Mouse (Mus musculus) gastrocnemius, adult 2 months (tissue): ENCODE measurements around the gene Ddx24. TPM values are rescaled to one million over a fixed set of nuclear protein-coding genes. Genes with fewer than 3 reads are reported as not detected.

ENCODE experiments used
- DNase-seq: peaks from one replicate; pipeline ENCODE4 v3.0.0; 2022
- H3K27ac ChIP-seq: fragments of 200-600 bp; 2 replicates; pipeline ENCODE4 v1.8.1; 2022; ENCODE audit warnings: mild to moderate bottlenecking
- H3K4me3 ChIP-seq: fragments of 200-600 bp; 2 replicates; pipeline ENCODE4 v1.8.1; 2022; ENCODE audit warnings: mild to moderate bottlenecking, moderate library complexity
- CTCF ChIP-seq: fragments of 200-600 bp; IDR thresholded peaks from 2 replicates; pipeline ENCODE4 v1.8.1; 2022; ENCODE audit warnings: antibody characterized with exemption, mild to moderate bottlenecking, moderate library complexity
- intact Hi-C: fragments of 180-260 bp; cut with DNase I; formaldehyde crosslinking; loops from one replicate; pipeline ENCODE4 v1.15.1; 2025
- total RNA-seq, 2 experiments: library from RNA; stranded (reverse); gene quantifications; 2 replicates each; pipeline ENCODE4 v1.2.3; 2021

Gene Ddx24
- total RNA-seq, 2 experiments from 2014 or later: 75.2 to 83.5 TPM

- intact Hi-C loops: loop anchor here (1.0 kb wide), 1 partner anchor 66 kb away; no protein-coding TSS in a partner anchor
- DNase-seq: no peak
- TF ChIP-seq CTCF: no peak
- Histone ChIP-seq H3K4me3 (no peak overlapping the region), H3K27ac (0 out of 2 replicates have a peak overlapping the region, but pooled peaks have one; percentile 76)
Observed at GRCm38 (mm10) chr12:103426710-103427109, 1.1 kb upstream of the Ddx24 start.

DNA sequence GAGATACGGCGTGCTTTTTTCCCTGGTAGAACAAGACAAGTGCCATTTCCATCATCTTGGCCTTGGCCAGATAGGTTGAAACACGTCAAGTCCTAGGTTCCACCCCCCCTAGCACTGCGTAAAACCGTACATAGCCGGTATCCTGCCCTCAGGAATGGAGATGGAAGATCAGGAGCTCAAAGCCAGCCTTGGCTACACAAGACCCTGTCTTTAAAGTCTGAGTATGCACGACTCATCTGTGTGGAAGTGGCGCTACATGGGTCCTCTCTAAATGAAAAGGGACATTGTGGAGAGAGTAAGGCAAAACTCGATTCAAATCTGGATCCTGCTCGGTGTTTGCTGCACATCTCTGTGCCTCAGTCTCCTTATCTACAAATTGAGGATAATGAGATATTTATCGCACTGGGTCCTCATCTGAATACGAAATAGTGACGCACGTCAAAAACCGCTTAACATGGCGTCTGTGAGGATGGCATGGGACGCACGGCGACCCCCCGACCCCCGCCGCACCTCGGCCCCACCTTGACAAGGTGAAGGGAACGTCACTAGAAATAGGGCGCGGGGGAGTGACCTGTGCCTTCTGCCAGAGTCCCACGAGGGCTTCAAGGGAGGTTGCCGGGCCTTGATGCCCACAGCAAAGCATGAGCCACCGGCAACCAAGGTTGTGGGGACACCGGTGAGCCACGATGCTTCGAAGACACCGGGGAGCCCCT, 458 bp downstream of the Ddx24 start:
- intact Hi-C loops: no loop called here
- no peak for TF ChIP-seq CTCF
- no peak for DNase-seq
- Histone ChIP-seq H3K27ac (peak overlapping the region; percentile 97), H3K4me3 (peak overlapping the region; percentile 93)

GRCm38 (mm10) chr12:103408144-103408543, 17.5 kb downstream of the Ddx24 start:
- Histone ChIP-seq H3K4me3 (no peak overlapping the region), H3K27ac (no peak overlapping the region)
- intact Hi-C loops: no loop called here
- no peak for DNase-seq
- no peak for TF ChIP-seq CTCF

GRCm38 (mm10) chr12:103407720-103408119, 17.9 kb downstream of the Ddx24 start, which contains the start of gene 9330161L09Rik:
9330161L09Rik (minus strand) TSS chr12:103407820.
- no peak within 1 kb of the TSS for H3K4me3 ChIP-seq
- no peak within 1 kb of the TSS for H3K27ac ChIP-seq
- intact Hi-C loops: no loop called here
- no peak for DNase-seq
- no peak for TF ChIP-seq CTCF

DNA sequence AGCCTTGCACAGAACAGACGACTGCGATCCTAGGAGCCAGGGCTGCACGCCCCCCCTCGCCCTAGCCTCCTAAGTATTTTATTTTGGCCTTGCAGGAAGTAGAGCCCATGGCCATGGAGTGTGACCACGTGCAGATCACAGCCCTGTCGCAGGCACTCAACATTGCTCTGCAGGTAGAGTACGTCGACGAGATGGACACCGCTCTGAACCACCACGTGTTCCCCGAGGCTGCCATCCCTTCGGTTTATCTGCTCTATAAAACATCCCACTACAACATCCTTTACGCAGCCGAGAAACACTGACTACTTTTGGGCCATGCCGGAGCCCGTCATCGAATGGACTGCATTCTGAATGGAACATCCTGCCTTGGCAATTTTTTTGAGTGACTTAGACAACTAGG, 21.5 kb downstream of the Ddx24 start:
- Histone ChIP-seq H3K4me3 (no peak overlapping the region), H3K27ac (no peak overlapping the region)
- intact Hi-C loops: no loop called here
- TF ChIP-seq CTCF: no peak
- no peak for DNase-seq

GRCm38 (mm10) chr12:103396751-103397150, 28.9 kb downstream of the Ddx24 start:
- H3K27ac ChIP-seq: no peak overlapping the region
- H3K4me3 ChIP-seq: no peak overlapping the region
- DNase-seq: peak; percentile 22
- no peak for TF ChIP-seq CTCF
- intact Hi-C loops: no loop called here

DNA sequence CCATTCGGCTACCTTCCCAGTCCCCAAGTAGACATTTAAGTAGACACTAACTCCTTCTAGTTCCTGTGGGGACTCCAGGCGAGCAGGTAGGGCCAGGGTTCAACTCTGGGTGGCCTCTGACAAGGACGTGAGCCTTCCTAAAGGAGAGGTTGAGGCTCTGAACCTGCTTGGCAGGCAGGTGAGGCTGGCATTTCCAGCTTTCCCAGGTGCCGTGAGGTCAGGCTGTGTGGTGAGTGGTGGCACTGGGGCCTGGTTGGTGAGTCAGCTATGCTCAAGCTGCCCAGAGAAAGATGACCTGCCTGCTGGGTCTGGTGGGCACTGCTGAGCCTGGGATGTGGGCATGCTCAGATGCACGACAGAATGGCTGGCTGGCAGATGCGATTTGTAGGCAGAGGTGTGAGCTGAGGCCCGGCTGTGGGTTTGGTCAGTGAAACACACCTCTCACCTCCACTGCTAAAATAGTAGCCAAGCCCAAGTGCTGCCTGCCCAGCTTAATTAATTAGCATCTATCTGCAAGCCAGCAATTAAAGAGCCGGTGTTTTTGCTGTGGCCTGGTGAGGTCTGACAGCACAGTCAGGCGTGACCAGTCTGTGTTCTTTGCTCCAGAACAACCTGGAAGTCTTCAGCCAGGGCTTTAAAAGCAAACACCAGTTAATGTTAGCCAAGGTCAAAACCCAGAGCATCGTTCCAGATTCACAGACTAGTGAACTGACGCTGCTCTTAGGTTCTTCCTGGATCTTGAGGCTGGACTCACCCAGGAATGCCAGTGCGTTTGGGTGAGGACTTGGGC, 29.9 kb downstream of the Ddx24 start:
- H3K27ac ChIP-seq: no peak overlapping the region
- H3K4me3 ChIP-seq: no peak overlapping the region
- TF ChIP-seq CTCF: no peak
- DNase-seq: no peak
- intact Hi-C loops: no loop called here

DNA sequence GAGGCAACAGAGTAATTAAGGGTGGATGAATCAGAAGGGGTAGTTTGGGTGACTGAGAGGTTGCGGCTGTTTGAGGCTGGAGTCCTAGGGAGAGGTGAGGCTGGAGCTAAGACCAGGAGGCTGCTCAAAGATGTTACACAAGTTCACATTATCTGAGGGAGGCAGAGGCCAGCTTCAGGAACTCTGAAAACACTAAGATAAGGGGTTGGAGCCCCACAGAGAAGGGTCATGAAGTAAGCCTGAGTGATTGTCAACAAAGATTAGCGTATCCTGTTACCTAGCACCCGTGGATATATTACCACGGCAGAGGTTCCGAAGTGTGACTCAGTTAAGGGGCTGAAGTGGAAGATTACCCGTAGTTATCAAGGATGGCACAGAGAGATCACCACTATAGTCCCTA, 32.1 kb downstream of the Ddx24 start:
- H3K27ac ChIP-seq: no peak overlapping the region
- no peak for DNase-seq
- TF ChIP-seq CTCF: no peak
- no peak overlapping the region for H3K4me3 ChIP-seq
- intact Hi-C loops: no loop called here

- no peak for DNase-seq
- no peak overlapping the region for H3K27ac ChIP-seq
- TF ChIP-seq CTCF: no peak
- H3K4me3 ChIP-seq: no peak overlapping the region
- intact Hi-C loops: no loop called here
Observed at GRCm38 (mm10) chr12:103391098-103391497, 34.5 kb downstream of the Ddx24 start.

DNA sequence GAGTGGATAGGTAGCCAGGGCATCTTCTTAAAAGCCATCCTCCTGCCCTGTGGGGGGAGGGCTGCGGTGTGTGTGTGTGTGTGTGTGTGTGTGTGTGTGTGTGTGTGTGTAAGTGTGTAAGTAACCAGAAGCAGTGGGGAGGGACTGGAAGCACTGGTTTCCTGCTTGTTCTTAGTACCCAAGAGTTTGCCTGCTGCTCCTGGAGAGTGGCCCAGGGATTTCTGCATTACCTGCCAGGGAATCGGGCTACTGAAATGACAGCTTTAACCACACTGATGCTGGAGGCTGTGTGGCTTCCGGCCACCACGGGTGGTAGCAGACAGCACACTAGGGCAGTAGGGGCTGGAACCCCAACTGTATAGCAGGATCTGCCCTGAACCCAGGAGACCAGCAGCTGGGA, 35.6 kb downstream of the Ddx24 start:
- Histone ChIP-seq H3K27ac (no peak overlapping the region), H3K4me3 (no peak overlapping the region)
- TF ChIP-seq CTCF: no peak
- intact Hi-C loops: no loop called here
- no peak for DNase-seq

- TF ChIP-seq CTCF: no peak
- DNase-seq: no peak
- intact Hi-C loops: no loop called here
- Histone ChIP-seq H3K4me3 (peak overlapping the region; percentile 75), H3K27ac (peak overlapping the region; percentile 86; the same call in 1 of the 2 replicates)
Observed at GRCm38 (mm10) chr12:103389348-103389727, 36.3 kb downstream of the Ddx24 start.

DNA sequence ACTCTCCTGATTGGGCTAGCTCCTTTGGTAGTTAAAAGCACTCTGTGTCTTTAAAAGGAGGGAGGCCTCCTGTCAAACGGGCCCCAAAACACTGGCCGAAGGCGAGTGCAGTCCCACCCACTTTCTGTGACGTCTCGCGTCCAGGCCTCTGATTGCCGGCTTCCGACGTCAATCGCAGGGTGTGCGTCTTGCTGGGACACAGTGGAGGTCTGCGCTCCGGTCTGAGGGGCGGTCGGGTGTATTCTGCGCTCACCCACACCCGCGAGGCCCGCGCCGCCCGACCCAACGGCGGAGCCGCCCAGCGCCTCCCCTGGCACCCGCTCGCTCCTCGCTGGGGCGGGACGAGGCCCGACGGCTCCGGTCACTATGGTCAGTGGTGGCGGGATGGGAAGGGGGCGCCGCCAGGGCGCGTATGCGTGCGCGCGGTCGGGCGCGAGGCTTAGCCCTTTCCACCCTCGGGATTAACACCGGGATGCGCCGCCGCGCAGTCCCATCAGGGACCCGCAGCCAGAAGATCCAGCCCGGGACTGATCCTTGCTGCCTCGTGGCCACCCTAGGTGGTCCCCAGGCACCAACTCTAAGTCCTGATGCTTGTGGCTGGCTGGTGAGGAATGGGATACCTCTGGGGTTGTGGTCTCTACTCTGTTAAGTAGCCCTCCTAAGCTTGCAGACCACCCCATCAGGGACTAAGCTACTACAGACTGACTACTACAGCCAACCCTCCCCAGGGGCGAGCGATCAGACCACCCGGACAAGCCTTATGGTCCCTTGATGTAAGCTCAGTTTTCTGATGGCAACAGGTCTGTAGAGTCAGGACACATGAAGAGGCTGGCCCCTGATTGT, 36.9 kb downstream of the Ddx24 start, which contains the start of gene Otub2:
TSS of gene Otub2 (plus strand) at position 178 of the 843 bp plus-strand sequence.
- no peak; the same call in 1 of the 2 replicates for TF ChIP-seq CTCF
- intact Hi-C loops: no loop called here
- H3K4me3 ChIP-seq: peak within 1 kb of the TSS; percentile 75
- peak; percentile 97 for DNase-seq
- peak within 1 kb of the TSS; percentile 86 for H3K27ac ChIP-seq
